In the genomic region with DNA sequence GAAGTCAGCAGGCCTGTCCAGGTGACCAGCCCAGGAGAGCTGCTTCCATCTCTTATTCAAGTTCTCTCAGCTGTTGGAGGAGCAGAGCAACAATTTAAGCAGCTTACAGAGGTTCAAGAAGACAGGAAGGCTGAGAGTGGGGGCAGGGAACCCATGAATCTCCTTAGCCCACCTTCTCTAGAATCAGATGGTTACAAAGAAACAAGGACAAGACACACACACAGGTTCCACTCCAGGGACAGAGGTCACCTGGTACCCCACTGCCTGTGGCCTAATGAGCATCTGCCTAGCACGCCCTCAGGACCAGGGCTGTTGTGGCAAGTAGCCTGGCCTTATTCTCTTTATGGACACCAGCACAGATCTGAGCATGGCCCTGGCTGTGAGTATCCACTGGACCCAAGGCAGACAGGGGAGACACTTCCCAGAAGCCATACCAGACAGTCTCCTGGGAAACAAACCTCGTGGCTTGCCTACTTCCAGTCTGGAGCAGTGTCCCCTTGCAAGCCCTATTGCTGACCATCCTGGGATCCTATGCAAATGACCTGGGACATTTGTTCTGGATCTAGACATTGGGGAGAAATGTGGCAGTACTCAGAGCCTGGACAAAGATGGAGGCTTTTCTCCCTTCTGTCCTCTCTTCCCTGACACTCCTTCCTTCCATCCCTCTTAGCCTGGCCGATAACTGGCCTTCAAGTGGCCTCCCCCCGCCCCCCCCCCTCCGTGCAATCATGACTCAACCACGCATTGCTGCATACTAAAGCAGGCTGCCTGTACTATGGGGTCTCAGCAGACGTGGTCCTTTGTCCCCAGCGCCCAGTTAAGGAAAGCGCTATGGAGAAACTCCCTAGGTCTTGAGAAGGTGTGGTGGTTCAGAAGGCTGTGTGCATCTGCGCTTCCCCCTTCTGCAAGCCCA, we compare ENCODE assay signal across 9 mouse cellular contexts. TPM values are rescaled to one million over a fixed set of nuclear protein-coding genes. Genes with fewer than 3 reads are reported as not detected.
DNase-seq lines count a peak whose midpoint lies in the region; ATAC-seq and TF ChIP-seq lines count a peak whose summit lies in the region.
"Had no signal": no experiment of that assay in that cellular context is flagged by ENCODE, and none has a peak within 500 bp of the region (broad histone marks: within the 10 kb centered on the region; RNA-seq: fewer than 3 reads in every experiment).

No protein-coding gene starts in this region.

- peak overlapping the region; percentile 87 for H3K9ac ChIP-seq in heart, embryonic 11.5 days (ENCODE audit: low read depth, low read length)
- peak overlapping the region; percentile 88 for H3K9ac ChIP-seq in hindbrain, embryonic 14.5 days
- H3K9ac ChIP-seq in midbrain, postnatal 0 days (replicated peaks; ENCODE audit: low read length, poor library complexity, severe bottlenecking) = peak overlapping the region; percentile 77

- H3K36me3 ChIP-seq in heart, embryonic 11.5 days (ENCODE audit: control insufficient read depth, insufficient read depth, low read length) = no peaks in the 10 kb centered on the region
- H3K36me3 ChIP-seq in hindbrain, embryonic 14.5 days (replicated peaks; ENCODE audit: control insufficient read depth, insufficient read depth) = 0 out of 2 replicates have a peak, but pooled peaks cover 8% of the 10 kb centered on the region
- peaks cover 3% of the 10 kb centered on the region for H3K36me3 ChIP-seq in midbrain, postnatal 0 days (ENCODE audit: insufficient read depth, low read length)

- ATAC-seq in heart, embryonic 11.5 days (replicated peaks; ENCODE audit: insufficient number of reproducible peaks, low FRiP score, low TSS enrichment) = peak; percentile 20; the same call in 1 of the 2 replicates
- peak; percentile 38 for ATAC-seq in hindbrain, embryonic 14.5 days (ENCODE audit: low FRiP score)
- peak; percentile 54 for ATAC-seq in midbrain, postnatal 0 days (ENCODE audit: low FRiP score)
- ATAC-seq in CD4-positive, CD25-positive, alpha-beta regulatory T cell, adult 4 months = no peak

- intact Hi-C loops in heart, postnatal 36 days (cut with DNase I) = loop anchor here (2.0 kb wide), 1 partner anchor 53 kb away; no protein-coding TSS in a partner anchor

- 9% methylated on average over 9 of the region's 10 CpGs for WGBS in heart, embryonic 11.5 days (ENCODE audit: insufficient replicate concordance)
- WGBS in hindbrain, embryonic 14.5 days = 3% methylated on average over 9 of the region's 10 CpGs
- 5% methylated on average over 9 of the region's 10 CpGs for WGBS in midbrain, postnatal 0 days

- no peak for TF ChIP-seq CTCF in cortical plate, adult 2 months (IDR thresholded peaks at IDR 0.05; ENCODE audit: extremely low read depth, insufficient read depth, low read length)
- no peak for TF ChIP-seq CTCF in midbrain, postnatal 0 days (IDR thresholded peaks at IDR 0.05)

- TF ChIP-seq POLR2A in cortical plate, adult 2 months (IDR thresholded peaks at IDR 0.05; ENCODE audit: extremely low read depth, insufficient read depth, low read length) = no peak

- H3K4me3 ChIP-seq in heart, embryonic 11.5 days (ENCODE audit: low read depth, low read length) = peak overlapping the region; percentile 65
- peak overlapping the region; percentile 42 for H3K4me3 ChIP-seq in cortical plate, adult 2 months (ENCODE audit: insufficient read depth, low read length)
- H3K4me3 ChIP-seq in hindbrain, embryonic 14.5 days (replicated peaks; ENCODE audit: low read length) = peak overlapping the region; percentile 43
- H3K4me3 ChIP-seq in midbrain, postnatal 0 days (ENCODE audit: low read depth, low read length) = peak overlapping the region; percentile 40

- peaks cover 3% of the 10 kb centered on the region for H3K27me3 ChIP-seq in heart, embryonic 11.5 days (ENCODE audit: control insufficient read depth, insufficient read depth, low read length)
- no peaks in the 10 kb centered on the region for H3K27me3 ChIP-seq in hindbrain, embryonic 14.5 days (ENCODE audit: control insufficient read depth, insufficient read depth, low read length)
- no peaks in the 10 kb centered on the region for H3K27me3 ChIP-seq in midbrain, postnatal 0 days (ENCODE audit: insufficient read depth, low read length)

- peak overlapping the region; percentile 76 for H3K27ac ChIP-seq in heart, embryonic 11.5 days (ENCODE audit: low read depth, low read length)
- peak overlapping the region; percentile 57 for H3K27ac ChIP-seq in cortical plate, adult 2 months (ENCODE audit: insufficient read depth, low read length)
- H3K27ac ChIP-seq in hindbrain, embryonic 14.5 days = peak overlapping the region; percentile 100
- H3K27ac ChIP-seq in midbrain, postnatal 0 days (ENCODE audit: low read depth, low read length) = peak overlapping the region; percentile 98

- DNase-seq in heart, postnatal 36 days = no peak
- DNase-seq in hindbrain, embryonic 14.5 days (ENCODE audit: low spot score) = peak; percentile 46
- peak; percentile 58 for DNase-seq in midbrain, postnatal 0 days (ENCODE audit: low spot score)
- no peak for DNase-seq in layer of hippocampus, adult 18-20 months (ENCODE audit: low spot score in 2 of 2)
- no peak for DNase-seq in thymus, adult 18-20 months

- peaks cover 28% of the 10 kb centered on the region for H3K4me1 ChIP-seq in heart, embryonic 11.5 days (ENCODE audit: control insufficient read depth, insufficient read depth, low read length)
- peaks cover 2% of the 10 kb centered on the region; the same call in 1 of the 2 replicates for H3K4me1 ChIP-seq in cortical plate, adult 2 months (ENCODE audit: control insufficient read depth, insufficient read depth, low read length)
- H3K4me1 ChIP-seq in hindbrain, embryonic 14.5 days (replicated peaks; ENCODE audit: control insufficient read depth, insufficient read depth, low read length) = peaks cover 45% of the 10 kb centered on the region
- H3K4me1 ChIP-seq in midbrain, postnatal 0 days (ENCODE audit: insufficient read depth, low read length) = peaks cover 22% of the 10 kb centered on the region

- H3K4me2 ChIP-seq in heart, embryonic 11.5 days = peak overlapping the region; percentile 98
- H3K4me2 ChIP-seq in hindbrain, embryonic 14.5 days (replicated peaks) = peak overlapping the region; percentile 73
- H3K4me2 ChIP-seq in midbrain, postnatal 0 days (ENCODE audit: low read depth, low read length, poor library complexity, severe bottlenecking) = peak overlapping the region; percentile 64

- no peaks in the 10 kb centered on the region for H3K9me3 ChIP-seq in heart, embryonic 11.5 days (replicated peaks; ENCODE audit: control insufficient read depth, low read length)
- H3K9me3 ChIP-seq in hindbrain, embryonic 14.5 days (ENCODE audit: control insufficient read depth, low read length) = no peaks in the 10 kb centered on the region
- H3K9me3 ChIP-seq in midbrain, postnatal 0 days (ENCODE audit: low read length) = no peaks in the 10 kb centered on the region

RNA-seq across cellular contexts. Expression of gene Gm13090, which starts 38.5 kb away (rescaled TPM):
- 0.21 TPM in 1 of 2 replicates, not detected in the other for polyA plus RNA-seq in heart, embryonic 11.5 days (2014; fragmentation: Nextera tagmentation; extraction: Ambion mirVana)
- not detected for total RNA-seq in heart, postnatal 36 days (2021)
- not detected in 2 replicates for polyA plus RNA-seq in cortical plate, adult 2 months (2012; rRNA removed)
- 0.30 and 0.36 TPM in 2 replicates for polyA plus RNA-seq in hindbrain, embryonic 14.5 days (2014; fragmentation: Nextera tagmentation; extraction: Ambion mirVana)
- not detected in 2 replicates for total RNA-seq in midbrain, postnatal 0 days (2014; rRNA removed)
- polyA plus RNA-seq in midbrain, postnatal 0 days (2015; fragmentation: Nextera tagmentation; extraction: Ambion mirVana) = not detected in 2 replicates
- not detected for total RNA-seq in layer of hippocampus, adult 18-20 months (2021)
- polyA plus RNA-seq in CD4-positive, CD25-positive, alpha-beta regulatory T cell, adult 4 months (2017; shearing (Covaris generic)) = not detected
- total RNA-seq: common myeloid progenitor, adult 5-6 weeks had no signal

Comparison
In these comparisons a context has a peak if more than half of its experiments do, and no peak if none do; other contexts are left out.
1. DNase-seq: peak in hindbrain, embryonic 14.5 days (single experiment) and midbrain, postnatal 0 days (single experiment); none in heart, postnatal 36 days (0 of 2), layer of hippocampus, adult 18-20 months (0 of 2) and thymus, adult 18-20 months (0 of 2).
2. Peak in every context shown above with its lines, with median percentiles within 50 percentile points of each other: H3K27ac ChIP-seq, H3K4me2 ChIP-seq, H3K4me3 ChIP-seq and H3K9ac ChIP-seq.